Mouse (Mus musculus) macrophage (primary cell): ENCODE measurements around the gene Mettl21c. TPM values are rescaled to one million over a fixed set of nuclear protein-coding genes. Genes with fewer than 3 reads are reported as not detected.

Experiments used
- H3K27ac ChIP-seq: fragments of 350-480 bp; formaldehyde crosslinking; 2 replicates; pipeline ENCODE4 v1.9.0; 2021
- H3K36me3 ChIP-seq: fragments of 350-480 bp; formaldehyde crosslinking; 2 replicates; pipeline ENCODE4 v1.9.0; 2021; ENCODE audit errors: inconsistent target
- H3K4me3 ChIP-seq: fragments of 350-480 bp; formaldehyde crosslinking; 2 replicates; pipeline ENCODE4 v1.9.0; 2021; ENCODE audit errors: inconsistent target
- H3K79me2 ChIP-seq: fragments of 350-480 bp; formaldehyde crosslinking; 2 replicates; pipeline ENCODE4 v1.9.0; 2021; ENCODE audit errors: inconsistent target
- WGBS: methylation state at CpG from one replicate; pipeline ENCODE4 v1.1.7; 2026; ENCODE audit warnings: inconsistent platforms; ENCODE audit not compliant: missing documents; 5-methylcytosine and 5-hydroxymethylcytosine counted together
- polyA plus RNA-seq: library from polyadenylated mRNA; stranded (reverse); fragments of 250-400 nt; gene quantifications from 3 replicates; pipeline ENCODE4 v1.2.4, GENCODE M21; 2018; ENCODE audit warnings: inconsistent platforms

Gene Mettl21c
- polyA plus RNA-seq, 1 experiment from 2014 or later, result not detected

GRCm38 (mm10) chr1:43996914-43997589 lies 22.8 kb downstream of the Mettl21c start:
- WGBS, result 97% methylated on average over 4 of the region's 4 CpGs
- Histone ChIP-seq H3K27ac (no peak overlapping the region), H3K4me3 (no peak overlapping the region), H3K79me2 (no peaks in the 10 kb centered on the region; the same call in 1 of the 2 replicates), H3K36me3 (peaks cover 82% of the 10 kb centered on the region)

DNA sequence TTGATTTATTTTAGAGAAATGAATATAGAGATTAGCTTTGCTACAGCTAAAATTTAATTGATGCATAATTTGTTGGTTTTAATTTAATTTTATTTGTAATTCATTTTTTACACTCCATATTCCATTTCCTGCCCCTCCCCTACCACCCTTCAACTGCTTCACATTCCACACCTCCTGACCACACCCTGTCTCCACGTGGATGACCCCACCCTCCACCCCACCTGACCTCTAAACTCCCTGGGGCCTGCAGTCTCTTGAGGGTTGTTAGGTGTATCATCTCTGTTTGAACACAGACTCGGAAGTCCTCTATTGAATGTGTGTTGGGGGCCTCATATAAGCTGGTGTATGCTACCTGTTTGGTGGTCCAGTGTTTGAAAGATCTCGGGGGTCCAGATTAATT lies 48.7 kb downstream of the Mettl21c start:
- H3K36me3 ChIP-seq, result peaks cover 74% of the 10 kb centered on the region
- WGBS, result 69% methylated on average over 2 of the region's 3 CpGs
- H3K79me2 ChIP-seq, result no peaks in the 10 kb centered on the region
- H3K27ac ChIP-seq, result no peak overlapping the region
- no peak overlapping the region for H3K4me3 ChIP-seq

DNA sequence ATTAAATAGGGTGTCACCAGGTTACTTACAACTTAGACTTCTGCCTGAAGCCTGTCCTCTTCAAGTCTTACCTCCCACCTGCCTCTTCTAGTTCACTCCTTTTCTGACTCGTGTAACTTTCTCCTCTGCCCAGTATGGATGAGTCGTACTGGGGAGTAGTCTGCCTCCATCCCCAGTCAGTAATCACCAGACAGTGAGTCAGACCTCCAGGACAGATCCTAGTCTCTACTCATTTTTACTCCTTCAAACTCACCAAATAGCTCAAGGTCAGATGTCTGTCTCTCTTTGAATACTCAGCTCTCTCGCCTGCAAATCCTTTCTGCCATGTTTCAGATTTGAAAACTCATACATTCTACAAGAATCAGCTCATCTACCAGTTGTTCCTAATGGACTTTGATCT lies 50.5 kb downstream of the Mettl21c start:
- no peak overlapping the region for H3K27ac ChIP-seq
- peaks cover 64% of the 10 kb centered on the region for H3K36me3 ChIP-seq
- no peaks in the 10 kb centered on the region; the same call in 1 of the 2 replicates for H3K79me2 ChIP-seq
- WGBS, result 88% methylated on average over 3 of the region's 3 CpGs
- H3K4me3 ChIP-seq, result no peak overlapping the region

DNA sequence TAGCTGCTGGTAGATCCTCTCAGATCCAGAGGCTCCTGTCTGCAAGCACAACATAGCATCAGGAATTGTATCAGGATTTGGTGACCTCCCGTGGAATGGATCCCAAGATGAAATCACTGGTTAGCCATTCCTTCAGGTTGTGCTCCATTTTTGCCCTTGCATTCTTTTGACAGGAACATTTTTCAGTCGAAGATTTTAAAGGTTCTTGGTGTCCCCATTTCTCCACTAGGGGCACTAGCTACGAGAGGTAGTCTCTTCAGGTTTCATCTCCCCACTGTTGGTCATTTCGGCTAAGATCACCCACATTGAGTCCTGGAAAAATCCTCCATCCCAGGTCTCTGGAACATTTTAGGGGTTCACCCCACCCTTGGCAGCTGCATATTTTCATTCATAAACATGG lies 53.1 kb downstream of the Mettl21c start:
- Histone ChIP-seq H3K79me2 (peaks cover 13% of the 10 kb centered on the region; the same call in 1 of the 2 replicates), H3K4me3 (no peak overlapping the region), H3K36me3 (peaks cover 56% of the 10 kb centered on the region; the same call in 1 of the 2 replicates), H3K27ac (no peak overlapping the region)
- WGBS, result 78% methylated on average over 4 of the region's 4 CpGs

GRCm38 (mm10) chr1:43964381-43964780 lies 55.5 kb downstream of the Mettl21c start:
- Histone ChIP-seq H3K36me3 (peaks cover 52% of the 10 kb centered on the region), H3K79me2 (peaks cover 13% of the 10 kb centered on the region; the same call in 1 of the 2 replicates), H3K27ac (no peak overlapping the region), H3K4me3 (no peak overlapping the region)
- WGBS, result 97% methylated on average over 3 of the region's 4 CpGs

Other genes starting within 250 kb of the Mettl21c start
- 23.6 to 48.9 TPM (median 37.7 TPM) in 3 replicates for gene Uxs1, start 192.2 kb downstream of the Mettl21c start, polyA plus RNA-seq
- gene Tpp2, start 86.4 kb downstream of the Mettl21c start, polyA plus RNA-seq, result 34.3 to 46.0 TPM (median 42.9 TPM) in 3 replicates
- not detected in 3 replicates for gene Gm8251, start 41.9 kb upstream of the Mettl21c start, polyA plus RNA-seq
- 6.4 to 14.7 TPM (median 9.7 TPM) in 3 replicates for gene Tex30, start 82.4 kb upstream of the Mettl21c start, polyA plus RNA-seq
- 8.4 to 13.7 TPM (median 9.8 TPM) in 3 replicates for gene Kdelc1, start 98.8 kb upstream of the Mettl21c start, polyA plus RNA-seq
- 9.3 to 13.5 TPM (median 13.2 TPM) in 3 replicates for gene Bivm, start 98.9 kb upstream of the Mettl21c start, polyA plus RNA-seq
- 6.4 to 9.2 TPM (median 8.6 TPM) in 3 replicates for gene Ercc5, start 127.7 kb upstream of the Mettl21c start, polyA plus RNA-seq
- not detected in 3 replicates for gene Mettl21e, start 198.9 kb upstream of the Mettl21c start, polyA plus RNA-seq